Mouse (Mus musculus): ENCODE measurements around the gene Hmgb1. TPM values are rescaled to one million over a fixed set of nuclear protein-coding genes. Genes with fewer than 3 reads are reported as not detected.
A peak's percentile ranks its signal among the peaks of the same experiment; 100 is the strongest.

Gene Hmgb1
- polyA plus RNA-seq, 1 experiment from 2014 or later, result 712 TPM

DNA sequence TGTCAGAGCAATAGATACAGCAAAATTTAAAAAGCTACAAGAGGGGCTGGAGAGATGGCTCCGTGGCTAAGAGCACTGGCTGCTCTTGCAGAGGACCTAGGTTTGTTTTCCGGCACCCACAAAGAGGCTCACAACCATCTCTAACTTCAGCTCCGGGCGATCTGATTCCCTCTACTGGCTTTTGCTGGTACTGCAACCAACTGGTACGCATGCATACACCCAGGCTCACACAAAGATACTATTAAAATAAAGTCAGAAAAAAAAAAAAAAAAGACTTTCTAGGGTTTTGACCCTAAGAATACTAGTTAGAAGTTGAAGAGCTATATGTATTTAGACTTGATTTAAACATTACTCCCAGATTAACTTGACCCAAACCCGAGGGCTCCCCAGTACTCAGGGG, 82.4 kb downstream of the Hmgb1 start:
- no peak for ATAC-seq (ENCODE audit: low FRiP score, low TSS enrichment)
- no peak overlapping the region for H3K4me2 ChIP-seq (replicated peaks; ENCODE audit: low read depth)
- H3K36me3 ChIP-seq (ENCODE audit: control insufficient read depth, insufficient read depth, low read length), result no peaks in the 10 kb centered on the region
- H3K9ac ChIP-seq (ENCODE audit: low read length), result no peak overlapping the region
- 82% methylated on average over 6 of the region's 6 CpGs for WGBS
- no peaks in the 10 kb centered on the region for H3K4me1 ChIP-seq (replicated peaks; ENCODE audit: control insufficient read depth, insufficient read depth)
- H3K27me3 ChIP-seq (ENCODE audit: control insufficient read depth, insufficient read depth, low read length), result no peaks in the 10 kb centered on the region
- H3K9me3 ChIP-seq (ENCODE audit: control insufficient read depth, low read length), result no peaks in the 10 kb centered on the region
- H3K27ac ChIP-seq (replicated peaks), result no peak overlapping the region
- H3K4me3 ChIP-seq (ENCODE audit: low read depth, low read length), result no peak overlapping the region
- DNase-seq (ENCODE audit: low spot score), result no peak
- TF ChIP-seq CTCF (IDR thresholded peaks at IDR 0.05; ENCODE audit: low read depth) (peak; percentile 38; the same call in 1 of the 2 replicates), EP300 (optimal IDR thresholded peaks at IDR 0.05) (no peak)

GRCm38 (mm10) chr5:149100091-149100490, 84.2 kb downstream of the Hmgb1 start:
- no peak for ATAC-seq (ENCODE audit: low FRiP score, low TSS enrichment)
- no peak overlapping the region for H3K9ac ChIP-seq (ENCODE audit: low read length)
- H3K4me3 ChIP-seq (ENCODE audit: low read depth, low read length), result no peak overlapping the region
- no peaks in the 10 kb centered on the region for H3K27me3 ChIP-seq (ENCODE audit: control insufficient read depth, insufficient read depth, low read length)
- H3K4me2 ChIP-seq (replicated peaks; ENCODE audit: low read depth), result no peak overlapping the region
- TF ChIP-seq CTCF (IDR thresholded peaks at IDR 0.05; ENCODE audit: low read depth) (no peak), EP300 (optimal IDR thresholded peaks at IDR 0.05) (no peak)
- no peaks in the 10 kb centered on the region for H3K4me1 ChIP-seq (replicated peaks; ENCODE audit: control insufficient read depth, insufficient read depth)
- no peak for DNase-seq (ENCODE audit: low spot score)
- no peaks in the 10 kb centered on the region for H3K9me3 ChIP-seq (ENCODE audit: control insufficient read depth, low read length)
- 74% methylated on average over 3 of the region's 3 CpGs for WGBS
- no peaks in the 10 kb centered on the region for H3K36me3 ChIP-seq (ENCODE audit: control insufficient read depth, insufficient read depth, low read length)
- H3K27ac ChIP-seq (replicated peaks), result no peak overlapping the region

DNA sequence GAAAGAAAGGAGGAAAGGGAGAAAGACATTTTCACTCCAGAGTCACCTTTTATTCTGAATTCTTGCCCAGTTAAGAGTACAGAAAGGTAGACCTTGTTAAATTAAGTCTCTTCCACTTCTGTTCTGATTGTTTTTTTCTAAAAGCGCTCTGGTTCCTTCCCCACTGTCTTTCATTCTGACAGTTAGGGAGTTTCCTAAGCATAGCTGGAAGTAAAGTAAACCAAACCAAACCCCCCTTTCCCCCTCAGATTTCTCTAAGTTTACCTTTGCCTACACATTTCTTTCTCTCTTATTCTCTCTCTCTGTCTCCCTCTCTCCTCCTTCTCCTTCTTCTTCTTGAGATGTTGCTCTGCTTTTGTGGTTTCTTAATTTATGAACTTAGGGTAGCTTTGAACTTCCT, 85.3 kb downstream of the Hmgb1 start:
- 42% methylated on average over 1 of the region's 1 CpGs for WGBS
- no peaks in the 10 kb centered on the region for H3K27me3 ChIP-seq (ENCODE audit: control insufficient read depth, insufficient read depth, low read length)
- no peaks in the 10 kb centered on the region for H3K4me1 ChIP-seq (replicated peaks; ENCODE audit: control insufficient read depth, insufficient read depth)
- TF ChIP-seq CTCF (IDR thresholded peaks at IDR 0.05; ENCODE audit: low read depth) (no peak), EP300 (optimal IDR thresholded peaks at IDR 0.05) (no peak)
- H3K9ac ChIP-seq (ENCODE audit: low read length), result no peak overlapping the region
- H3K9me3 ChIP-seq (ENCODE audit: control insufficient read depth, low read length), result no peaks in the 10 kb centered on the region
- H3K4me2 ChIP-seq (replicated peaks; ENCODE audit: low read depth), result no peak overlapping the region
- DNase-seq (ENCODE audit: low spot score) (no peak), ATAC-seq (ENCODE audit: low FRiP score, low TSS enrichment) (no peak)
- no peaks in the 10 kb centered on the region for H3K36me3 ChIP-seq (ENCODE audit: control insufficient read depth, insufficient read depth, low read length)
- no peak overlapping the region for H3K27ac ChIP-seq (replicated peaks)
- H3K4me3 ChIP-seq (ENCODE audit: low read depth, low read length), result no peak overlapping the region

DNA sequence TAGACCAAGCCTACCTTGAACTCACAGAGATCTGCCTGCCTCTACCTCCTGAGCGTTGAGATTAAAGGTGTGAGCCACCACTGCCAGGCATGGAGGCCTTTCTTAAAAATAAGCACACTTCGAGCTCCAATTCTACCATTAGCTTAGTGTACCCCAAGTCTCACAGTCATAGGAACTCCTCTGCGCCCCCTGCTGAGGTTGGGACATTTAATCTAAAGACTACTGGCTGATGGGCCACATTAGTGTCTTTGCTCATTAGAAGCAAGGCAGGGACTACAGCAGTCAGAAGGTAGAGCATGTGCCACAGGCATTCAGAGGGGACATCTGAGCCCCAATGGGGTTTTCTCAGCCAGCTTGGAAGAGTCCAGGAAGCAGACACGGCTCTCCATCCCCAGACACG, 86.4 kb downstream of the Hmgb1 start:
- Histone ChIP-seq H3K4me2 (replicated peaks; ENCODE audit: low read depth) (no peak overlapping the region), H3K9ac (ENCODE audit: low read length) (no peak overlapping the region), H3K4me3 (ENCODE audit: low read depth, low read length) (no peak overlapping the region), H3K27me3 (ENCODE audit: control insufficient read depth, insufficient read depth, low read length) (no peaks in the 10 kb centered on the region), H3K4me1 (replicated peaks; ENCODE audit: control insufficient read depth, insufficient read depth) (no peaks in the 10 kb centered on the region), H3K9me3 (ENCODE audit: control insufficient read depth, low read length) (no peaks in the 10 kb centered on the region), H3K27ac (replicated peaks) (no peak overlapping the region), H3K36me3 (ENCODE audit: control insufficient read depth, insufficient read depth, low read length) (no peaks in the 10 kb centered on the region)
- DNase-seq (ENCODE audit: low spot score) (no peak), ATAC-seq (ENCODE audit: low FRiP score, low TSS enrichment) (no peak)
- WGBS, result 80% methylated on average over 5 of the region's 5 CpGs
- TF ChIP-seq CTCF (IDR thresholded peaks at IDR 0.05; ENCODE audit: low read depth) (no peak), EP300 (optimal IDR thresholded peaks at IDR 0.05) (no peak)

GRCm38 (mm10) chr5:149096284-149096683, 88.0 kb downstream of the Hmgb1 start:
- no peaks in the 10 kb centered on the region for H3K4me1 ChIP-seq (replicated peaks; ENCODE audit: control insufficient read depth, insufficient read depth)
- no peaks in the 10 kb centered on the region for H3K9me3 ChIP-seq (ENCODE audit: control insufficient read depth, low read length)
- TF ChIP-seq EP300 (optimal IDR thresholded peaks at IDR 0.05) (no peak), CTCF (IDR thresholded peaks at IDR 0.05; ENCODE audit: low read depth) (no peak)
- no peak overlapping the region for H3K4me3 ChIP-seq (ENCODE audit: low read depth, low read length)
- no peak overlapping the region for H3K9ac ChIP-seq (ENCODE audit: low read length)
- no peaks in the 10 kb centered on the region for H3K27me3 ChIP-seq (ENCODE audit: control insufficient read depth, insufficient read depth, low read length)
- WGBS, result 57% methylated on average over 11 of the region's 11 CpGs
- H3K4me2 ChIP-seq (replicated peaks; ENCODE audit: low read depth), result no peak overlapping the region
- H3K27ac ChIP-seq (replicated peaks), result no peak overlapping the region
- ATAC-seq (ENCODE audit: low FRiP score, low TSS enrichment) (no peak), DNase-seq (ENCODE audit: low spot score) (no peak)
- no peaks in the 10 kb centered on the region for H3K36me3 ChIP-seq (ENCODE audit: control insufficient read depth, insufficient read depth, low read length)

DNA sequence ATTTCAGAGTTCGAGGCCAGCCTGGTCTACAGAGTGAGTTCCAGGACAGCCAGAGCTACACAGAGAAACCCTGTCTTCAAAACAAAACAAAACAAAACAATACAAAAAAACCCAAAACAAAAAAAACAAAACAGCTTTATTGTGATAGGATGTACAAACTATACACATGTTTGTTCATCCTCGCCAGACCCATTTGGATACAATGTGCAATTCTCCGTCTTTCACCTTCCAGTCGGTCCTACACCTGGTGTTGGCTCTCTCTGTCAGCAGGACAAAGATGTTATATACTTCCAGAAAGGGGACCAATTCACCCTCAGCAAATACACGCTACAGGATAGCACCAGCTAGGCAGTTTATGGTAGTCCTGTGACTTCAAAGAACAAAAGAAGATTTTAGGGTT, 91.4 kb downstream of the Hmgb1 start:
- 85% methylated on average over 5 of the region's 5 CpGs for WGBS
- H3K9ac ChIP-seq (ENCODE audit: low read length), result no peak overlapping the region

More for the DNA sequence above, 91.4 kb downstream of the Hmgb1 start:
- Histone ChIP-seq H3K27me3 (ENCODE audit: control insufficient read depth, insufficient read depth, low read length) (no peaks in the 10 kb centered on the region), H3K4me1 (replicated peaks; ENCODE audit: control insufficient read depth, insufficient read depth) (no peaks in the 10 kb centered on the region), H3K27ac (replicated peaks) (no peak overlapping the region), H3K36me3 (ENCODE audit: control insufficient read depth, insufficient read depth, low read length) (no peaks in the 10 kb centered on the region), H3K4me2 (replicated peaks; ENCODE audit: low read depth) (no peak overlapping the region), H3K4me3 (ENCODE audit: low read depth, low read length) (no peak overlapping the region), H3K9me3 (ENCODE audit: control insufficient read depth, low read length) (no peaks in the 10 kb centered on the region)
- TF ChIP-seq CTCF (IDR thresholded peaks at IDR 0.05; ENCODE audit: low read depth) (no peak), EP300 (optimal IDR thresholded peaks at IDR 0.05) (no peak)
- ATAC-seq (ENCODE audit: low FRiP score, low TSS enrichment), result no peak
- DNase-seq (ENCODE audit: low spot score), result no peak
